Mouse (Mus musculus) heart, embryonic 14.5 days (tissue): ENCODE measurements around the gene 6720489N17Rik. TPM values are rescaled to one million over a fixed set of nuclear protein-coding genes. Genes with fewer than 3 reads are reported as not detected.
A peak's percentile ranks its signal among the peaks of the same experiment; 100 is the strongest.
"Not testable (repeated sequence)": the region's sequence is repeated elsewhere in the genome, so short reads cannot be mapped to it uniquely, and the experiment has no call there.

Experiments used
- ATAC-seq: fragments of 200-750 bp; cut with Nextera tagmentation; 2 replicates; pipeline ENCODE4 v1.8.0; 2017; ENCODE audit warnings: low read depth, moderate TSS enrichment; ENCODE audit not compliant: insufficient number of reproducible peaks, insufficient read depth, low FRiP score
- H3K27ac ChIP-seq, 2 experiments: fragments of 200-500 bp in 1 of 2; fragments of 300-500 bp in 1 of 2; sonication (generic) in 1 of 2; replicated peaks in 1 of 2; 2 replicates each; pipeline ENCODE4 v1.5.1; 2012 to 2014; ENCODE audit warnings: low read depth in 2 of 2, low read length in 2 of 2, control low read depth in 1 of 2, mild to moderate bottlenecking in 1 of 2, mixed read lengths in 1 of 2; ENCODE audit not compliant: control insufficient read depth in 1 of 2, insufficient read depth in 1 of 2
- H3K27me3 ChIP-seq: fragments of 300-500 bp; sonication (generic); 2 replicates; pipeline ENCODE4 v1.6.1; 2014; ENCODE audit warnings: mild to moderate bottlenecking, low read length, control low read depth; ENCODE audit not compliant: control insufficient read depth, insufficient read depth
- H3K36me3 ChIP-seq: fragments of 300-500 bp; sonication (generic); 2 replicates; pipeline ENCODE4 v1.6.1; 2014; ENCODE audit warnings: mild to moderate bottlenecking, control low read depth, low read length, mixed read lengths; ENCODE audit not compliant: control insufficient read depth, insufficient read depth
- H3K4me1 ChIP-seq, 2 experiments: fragments of 200-500 bp in 1 of 2; fragments of 300-500 bp in 1 of 2; sonication (generic) in 1 of 2; 2 replicates each; pipeline ENCODE4 v1.6.1; 2012 to 2014; ENCODE audit warnings: low read length in 2 of 2, control low read depth in 1 of 2, mixed read lengths in 1 of 2; ENCODE audit not compliant: control insufficient read depth in 2 of 2, insufficient read depth in 2 of 2
- H3K4me2 ChIP-seq: fragments of 300-500 bp; sonication (generic); 2 replicates; pipeline ENCODE4 v1.6.1; 2014; ENCODE audit warnings: mild to moderate bottlenecking, low read length
- H3K4me3 ChIP-seq, 2 experiments: fragments of 200-500 bp in 1 of 2; fragments of 300-500 bp in 1 of 2; sonication (generic) in 1 of 2; 2 replicates each; pipeline ENCODE4 v1.5.1; 2012 to 2014; ENCODE audit warnings: low read length in 2 of 2, mild to moderate bottlenecking in 2 of 2, control low read depth in 1 of 2, low read depth in 1 of 2, moderate library complexity in 1 of 2; ENCODE audit not compliant: control insufficient read depth in 1 of 2, insufficient read depth in 1 of 2
- H3K9ac ChIP-seq: fragments of 300-500 bp; sonication (generic); 2 replicates; pipeline ENCODE4 v1.6.1; 2014; ENCODE audit warnings: mild to moderate bottlenecking, low read length
- H3K9me3 ChIP-seq: fragments of 300-500 bp; sonication (generic); 2 replicates; pipeline ENCODE4 v1.6.1; 2016; ENCODE audit warnings: low read length, control low read depth; ENCODE audit not compliant: control insufficient read depth
- WGBS: fragments of 180-500 bp; shearing (Covaris S2); extraction: QIAGEN DNeasy Blood & Tissue Kit; methylation state at CpG from one replicate; pipeline ENCODE4 v1.1.7; 2014; 5-methylcytosine and 5-hydroxymethylcytosine counted together
- microRNA-seq: library from miRNA; unstranded; fragments of <30 nt; microRNA quantifications from one replicate; pipeline ENCODE4, GENCODE M21; 2016
- polyA plus RNA-seq: library from polyadenylated mRNA; unstranded; fragments of >200 nt; fragmentation: Nextera tagmentation; extraction: Ambion mirVana; gene quantifications from 2 replicates; pipeline ENCODE4 v1.2.1, GENCODE M21; 2014

6720489N17Rik gene
- polyA plus RNA-seq, 1 experiment from 2014 or later = 7.7 TPM

DNA sequence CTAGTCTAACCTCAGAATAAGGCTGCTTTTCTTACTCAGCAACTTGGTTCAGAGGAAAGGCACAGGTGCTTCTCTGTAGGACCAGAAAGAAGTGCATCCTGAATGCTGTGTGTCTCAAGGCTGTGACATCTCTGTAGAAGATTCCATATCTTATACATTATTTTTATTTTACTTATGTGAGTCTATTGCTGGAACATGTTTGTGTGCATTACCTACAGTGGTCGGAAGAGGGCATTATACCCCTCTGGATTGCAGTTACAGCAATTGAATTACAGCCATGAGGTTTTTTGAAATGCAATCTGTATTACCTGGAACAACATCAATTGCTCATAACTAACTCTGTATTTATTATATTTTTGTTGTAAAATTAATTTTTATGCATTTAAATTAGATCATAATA, 62.3 kb downstream of the 6720489N17Rik start:
- H3K9ac ChIP-seq, H3K27ac ChIP-seq, H3K4me2 ChIP-seq, H3K4me3 ChIP-seq, H3K4me1 ChIP-seq, ATAC-seq, H3K9me3 ChIP-seq, H3K27me3 ChIP-seq, H3K36me3 ChIP-seq: not testable (repeated sequence)
- 29% methylated on average over 1 of the region's 1 CpGs for WGBS

DNA sequence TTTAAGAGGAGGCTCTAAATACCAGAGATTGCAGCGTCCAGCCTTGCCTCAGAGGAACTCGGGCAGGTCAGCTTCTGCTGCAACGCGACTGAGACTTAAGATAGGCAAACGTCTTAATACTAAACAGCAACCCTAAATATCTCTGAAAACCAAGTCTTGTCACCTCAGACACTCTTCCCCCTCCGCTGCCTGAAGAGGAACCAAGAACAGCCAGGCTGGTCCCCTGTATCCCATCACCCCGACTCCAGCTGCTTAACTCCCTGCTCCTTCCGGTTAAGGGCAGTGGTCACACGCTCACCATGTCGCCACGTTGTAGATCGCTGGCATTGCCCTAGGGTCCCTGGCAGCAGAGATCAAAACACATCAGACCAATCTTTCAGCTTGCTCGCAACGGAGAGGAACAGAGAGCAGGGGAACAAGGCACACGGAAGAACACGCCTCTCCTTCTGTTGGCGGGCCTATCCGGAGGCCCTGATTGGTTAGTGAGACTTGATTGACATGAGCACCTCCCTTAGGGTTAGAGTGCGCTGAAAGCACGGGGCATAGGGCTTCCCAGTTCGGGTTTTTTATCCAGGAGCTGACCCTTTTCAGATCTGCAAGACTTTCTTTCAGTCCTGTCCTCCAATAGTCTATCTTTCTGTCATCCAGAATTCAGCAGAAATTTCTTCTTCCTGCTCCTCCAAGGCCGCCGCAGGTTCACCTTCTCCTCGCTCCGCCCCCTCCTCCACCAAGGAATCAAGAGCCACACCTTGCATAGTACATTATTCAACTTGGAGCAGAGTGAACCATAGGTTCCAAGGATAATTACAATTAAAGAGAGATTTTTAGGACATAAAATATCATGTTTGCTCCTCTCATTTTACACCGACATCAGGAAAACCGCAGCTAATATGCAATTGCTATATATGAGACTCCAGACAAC, 65.5 kb downstream of the 6720489N17Rik start, which contains the start of gene Zfp935:
Gene Zfp935 (minus strand): TSS at position 323 of the 922 bp plus-strand sequence.
- not testable (repeated sequence) for H3K36me3 ChIP-seq, H3K4me1 ChIP-seq, H3K27me3 ChIP-seq, ATAC-seq, H3K9me3 ChIP-seq
- Histone ChIP-seq H3K4me3 (peak within 1 kb of the TSS; percentile 47 to 65), H3K9ac (peak within 1 kb of the TSS; percentile 66), H3K27ac (peak within 1 kb of the TSS in 1 of 2 experiments; percentile 33; a peak in 1 of 4 replicates), H3K4me2 (peak within 1 kb of the TSS; percentile 47)
- 3% methylated on average over 25 of the region's 27 CpGs for WGBS

Small RNA genes lying within 50 kb of the gene (microRNA-seq; reads per million reads assigned to microRNA genes)
- gene Gm24020 = not detected

Other genes starting within 250 kb of the 6720489N17Rik start
- 3.0 and 3.9 TPM in 2 replicates for gene Gm3604, start 241.0 kb downstream of the 6720489N17Rik start, polyA plus RNA-seq
- 8.9 and 9.7 TPM in 2 replicates for gene Gm49359, start 157.3 kb downstream of the 6720489N17Rik start, polyA plus RNA-seq
- not detected in 2 replicates for gene Zfp935, start 65.7 kb downstream of the 6720489N17Rik start, polyA plus RNA-seq
- gene Zfp934, start 53.0 kb downstream of the 6720489N17Rik start, polyA plus RNA-seq = 13.8 and 14.3 TPM in 2 replicates
- gene Platr25, start 136.5 kb upstream of the 6720489N17Rik start, polyA plus RNA-seq = 15.5 and 15.6 TPM in 2 replicates
- 6.5 and 6.9 TPM in 2 replicates for gene Gm5141, start 161.6 kb upstream of the 6720489N17Rik start, polyA plus RNA-seq
- 0.22 and 0.45 TPM in 2 replicates for gene Fbp2, start 234.2 kb upstream of the 6720489N17Rik start, polyA plus RNA-seq